Mouse (Mus musculus): ENCODE data around the gene Trappc11. TPM values are rescaled to one million over a fixed set of nuclear protein-coding genes. Genes with fewer than 3 reads are reported as not detected.

Trappc11 gene
- polyA plus RNA-seq, 1 experiment from 2014 or later, result 32.5 TPM

GRCm38 (mm10) chr8:47538323-47538722, 5.1 kb upstream of the Trappc11 start:
- DNase-seq (ENCODE audit: low spot score), result no peak
- no peaks in the 10 kb centered on the region for H3K9me3 ChIP-seq (replicated peaks)
- no peak overlapping the region for H3K4me3 ChIP-seq
- H3K27ac ChIP-seq (replicated peaks), result no peak overlapping the region
- WGBS, result 79% methylated on average over 4 of the region's 4 CpGs
- peaks cover 15% of the 10 kb centered on the region for H3K4me1 ChIP-seq
- peaks cover 44% of the 10 kb centered on the region for H3K36me3 ChIP-seq
- H3K27me3 ChIP-seq (ENCODE audit: low read depth, poor library complexity, severe bottlenecking), result no peaks in the 10 kb centered on the region

GRCm38 (mm10) chr8:47528094-47528493, 5.2 kb downstream of the Trappc11 start:
- WGBS, result 91% methylated on average over 1 of the region's 1 CpGs
- H3K27me3 ChIP-seq (ENCODE audit: low read depth, poor library complexity, severe bottlenecking), result no peaks in the 10 kb centered on the region
- H3K27ac ChIP-seq (replicated peaks), result no peak overlapping the region
- peaks cover 14% of the 10 kb centered on the region for H3K4me1 ChIP-seq
- H3K36me3 ChIP-seq, result peaks cover 69% of the 10 kb centered on the region
- H3K9me3 ChIP-seq (replicated peaks), result no peaks in the 10 kb centered on the region
- no peak overlapping the region for H3K4me3 ChIP-seq
- DNase-seq (ENCODE audit: low spot score), result no peak

- 96% methylated on average over 15 of the region's 15 CpGs for WGBS
- H3K27ac ChIP-seq (replicated peaks), result no peak overlapping the region
- H3K36me3 ChIP-seq, result peaks cover 76% of the 10 kb centered on the region
- no peaks in the 10 kb centered on the region for H3K9me3 ChIP-seq (replicated peaks)
- no peak overlapping the region for H3K4me3 ChIP-seq
- no peaks in the 10 kb centered on the region for H3K27me3 ChIP-seq (ENCODE audit: low read depth, poor library complexity, severe bottlenecking)
- no peak for DNase-seq (ENCODE audit: low spot score)
- no peaks in the 10 kb centered on the region for H3K4me1 ChIP-seq
Observed at GRCm38 (mm10) chr8:47513601-47514000, 19.7 kb downstream of the Trappc11 start.

GRCm38 (mm10) chr8:47510930-47511329, 22.3 kb downstream of the Trappc11 start:
- H3K36me3 ChIP-seq, result peaks cover 80% of the 10 kb centered on the region
- H3K27me3 ChIP-seq (ENCODE audit: low read depth, poor library complexity, severe bottlenecking), result no peaks in the 10 kb centered on the region
- no peaks in the 10 kb centered on the region for H3K9me3 ChIP-seq (replicated peaks)
- 91% methylated on average over 9 of the region's 9 CpGs for WGBS
- H3K27ac ChIP-seq (replicated peaks), result no peak overlapping the region
- no peak overlapping the region for H3K4me3 ChIP-seq
- H3K4me1 ChIP-seq, result no peaks in the 10 kb centered on the region
- no peak for DNase-seq (ENCODE audit: low spot score)

- 88% methylated on average over 12 of the region's 12 CpGs for whole genome bisulfite sequencing
- no peak for DNase-seq (ENCODE audit: low spot score)
- H3K9me3 ChIP-seq (replicated peaks), result no peaks in the 10 kb centered on the region
- no peak overlapping the region for H3K27ac ChIP-seq (replicated peaks)
- peaks cover 93% of the 10 kb centered on the region for H3K36me3 ChIP-seq
- no peaks in the 10 kb centered on the region for H3K4me1 ChIP-seq
- no peak overlapping the region for H3K4me3 ChIP-seq
- H3K27me3 ChIP-seq (ENCODE audit: low read depth, poor library complexity, severe bottlenecking), result no peaks in the 10 kb centered on the region
Observed at GRCm38 (mm10) chr8:47505431-47505830, 27.8 kb downstream of the Trappc11 start.

- Histone ChIP-seq H3K4me3 (no peak overlapping the region), H3K27me3 (ENCODE audit: low read depth, poor library complexity, severe bottlenecking) (no peaks in the 10 kb centered on the region), H3K27ac (replicated peaks) (no peak overlapping the region), H3K36me3 (peaks cover 93% of the 10 kb centered on the region), H3K9me3 (replicated peaks) (no peaks in the 10 kb centered on the region), H3K4me1 (no peaks in the 10 kb centered on the region)
- DNase-seq (ENCODE audit: low spot score), result no peak
- 96% methylated on average over 13 of the region's 13 CpGs for WGBS
Observed at GRCm38 (mm10) chr8:47502546-47502945, 30.7 kb downstream of the Trappc11 start.

GRCm38 (mm10) chr8:47501994-47502393, 31.3 kb downstream of the Trappc11 start:
- H3K4me1 ChIP-seq, result no peaks in the 10 kb centered on the region
- H3K9me3 ChIP-seq (replicated peaks), result no peaks in the 10 kb centered on the region
- H3K27ac ChIP-seq (replicated peaks), result no peak overlapping the region
- no peak for DNase-seq (ENCODE audit: low spot score)
- H3K36me3 ChIP-seq, result peaks cover 95% of the 10 kb centered on the region
- H3K27me3 ChIP-seq (ENCODE audit: low read depth, poor library complexity, severe bottlenecking), result no peaks in the 10 kb centered on the region
- 82% methylated on average over 2 of the region's 2 CpGs for WGBS
- no peak overlapping the region for H3K4me3 ChIP-seq

- DNase-seq (ENCODE audit: low spot score), result no peak
- H3K9me3 ChIP-seq (replicated peaks), result no peaks in the 10 kb centered on the region
- WGBS, result 91% methylated on average over 6 of the region's 6 CpGs
- no peak overlapping the region for H3K27ac ChIP-seq (replicated peaks)
- H3K4me1 ChIP-seq, result no peaks in the 10 kb centered on the region
- no peaks in the 10 kb centered on the region for H3K27me3 ChIP-seq (ENCODE audit: low read depth, poor library complexity, severe bottlenecking)
- no peak overlapping the region for H3K4me3 ChIP-seq
- H3K36me3 ChIP-seq, result peaks cover 96% of the 10 kb centered on the region
Observed at GRCm38 (mm10) chr8:47495428-47495827, 37.8 kb downstream of the Trappc11 start.

- H3K27me3 ChIP-seq (ENCODE audit: low read depth, poor library complexity, severe bottlenecking), result no peaks in the 10 kb centered on the region
- no peak for DNase-seq (ENCODE audit: low spot score)
- H3K36me3 ChIP-seq, result peaks cover 95% of the 10 kb centered on the region
- 92% methylated on average over 12 of the region's 12 CpGs for WGBS
- no peaks in the 10 kb centered on the region for H3K4me1 ChIP-seq
- no peaks in the 10 kb centered on the region for H3K9me3 ChIP-seq (replicated peaks)
- no peak overlapping the region for H3K4me3 ChIP-seq
- H3K27ac ChIP-seq (replicated peaks), result no peak overlapping the region
Observed at GRCm38 (mm10) chr8:47494602-47495153, 38.6 kb downstream of the Trappc11 start.

- peaks cover 86% of the 10 kb centered on the region for H3K36me3 ChIP-seq
- H3K4me3 ChIP-seq, result no peak overlapping the region
- 96% methylated on average over 12 of the region's 12 CpGs for WGBS
- no peaks in the 10 kb centered on the region for H3K9me3 ChIP-seq (replicated peaks)
- DNase-seq (ENCODE audit: low spot score), result no peak
- H3K27me3 ChIP-seq (ENCODE audit: low read depth, poor library complexity, severe bottlenecking), result no peaks in the 10 kb centered on the region
- no peak overlapping the region for H3K27ac ChIP-seq (replicated peaks)
- peaks cover 14% of the 10 kb centered on the region for H3K4me1 ChIP-seq
Observed at GRCm38 (mm10) chr8:47493106-47493505, 40.2 kb downstream of the Trappc11 start.

- WGBS, result 95% methylated on average over 3 of the region's 3 CpGs
- Histone ChIP-seq H3K27me3 (ENCODE audit: low read depth, poor library complexity, severe bottlenecking) (no peaks in the 10 kb centered on the region), H3K9me3 (replicated peaks) (peaks cover 9% of the 10 kb centered on the region), H3K4me3 (no peak overlapping the region), H3K36me3 (peaks cover 47% of the 10 kb centered on the region), H3K4me1 (peaks cover 18% of the 10 kb centered on the region), H3K27ac (replicated peaks) (no peak overlapping the region)
- DNase-seq (ENCODE audit: low spot score), result no peak
Observed at GRCm38 (mm10) chr8:47487231-47487630, 46.0 kb downstream of the Trappc11 start.

GRCm38 (mm10) chr8:47482354-47483071, 50.8 kb downstream of the Trappc11 start:
- DNase-seq (ENCODE audit: low spot score), result no peak
- H3K4me3 ChIP-seq, result no peak overlapping the region
- peaks cover 9% of the 10 kb centered on the region for H3K4me1 ChIP-seq
- no peaks in the 10 kb centered on the region for H3K27me3 ChIP-seq (ENCODE audit: low read depth, poor library complexity, severe bottlenecking)
- peaks cover 11% of the 10 kb centered on the region for H3K9me3 ChIP-seq (replicated peaks)
- WGBS, result 75% methylated on average over 12 of the region's 12 CpGs
- peaks cover 11% of the 10 kb centered on the region for H3K36me3 ChIP-seq
- H3K27ac ChIP-seq (replicated peaks), result no peak overlapping the region

GRCm38 (mm10) chr8:47480039-47480438, 53.2 kb downstream of the Trappc11 start:
- DNase-seq (ENCODE audit: low spot score), result no peak
- Histone ChIP-seq H3K36me3 (no peaks in the 10 kb centered on the region), H3K27ac (replicated peaks) (no peak overlapping the region), H3K9me3 (replicated peaks) (peaks cover 7% of the 10 kb centered on the region; the same call in 1 of the 2 replicates), H3K4me1 (peaks cover 9% of the 10 kb centered on the region), H3K27me3 (ENCODE audit: low read depth, poor library complexity, severe bottlenecking) (no peaks in the 10 kb centered on the region), H3K4me3 (no peak overlapping the region)
- WGBS, result 91% methylated on average over 7 of the region's 7 CpGs

Measured in midbrain, embryonic 10.5 days (tissue).